Mouse (Mus musculus) olfactory bulb, adult 2 months (tissue): ENCODE results near the gene Olfr91.

ENCODE experiments used
- CTCF ChIP-seq: fragments of 200-500 bp; IDR thresholded peaks from 2 replicates; pipeline ENCODE4 v1.5.1; 2012; ENCODE audit warnings: low read depth, mild to moderate bottlenecking, low read length, moderate library complexity; ENCODE audit not compliant: insufficient read depth
- POLR2A ChIP-seq: fragments of 200-500 bp; IDR thresholded peaks from 2 replicates; pipeline ENCODE4 v1.6.1; 2012; ENCODE audit warnings: mild to moderate bottlenecking, low read depth, low read length, moderate library complexity; ENCODE audit not compliant: insufficient read depth

- TF ChIP-seq POLR2A: no peak
- TF ChIP-seq CTCF: no peak
These were observed 46.3 kb downstream of the Olfr91 start for GRCm38 (mm10) chr17:37051745-37052144.
